Mouse (Mus musculus) layer of hippocampus, postnatal 25 days (tissue): ENCODE results near the gene Glb1l. TPM values are rescaled to one million over a fixed set of nuclear protein-coding genes. Genes with fewer than 3 reads are reported as not detected.

ENCODE experiments used
- DNase-seq, 2 experiments: peaks; one replicate each; pipeline ENCODE4 v3.0.0; 2022; ENCODE audit warnings: mixed read lengths in 2 of 2, low spot score in 1 of 2; ENCODE audit errors: extremely low spot score in 1 of 2
- microRNA-seq, 2 experiments: library from miRNA; unstranded; fragments of <30 nt; microRNA quantifications; one replicate each; pipeline ENCODE4 v1.2.0; 2021
- total RNA-seq, 2 experiments: library from RNA; stranded (reverse); gene quantifications; 2 replicates each; pipeline ENCODE4 v1.2.3; 2021

Glb1l gene
- total RNA-seq, 2 experiments from 2014 or later: 12.6 to 14.4 TPM

DNA sequence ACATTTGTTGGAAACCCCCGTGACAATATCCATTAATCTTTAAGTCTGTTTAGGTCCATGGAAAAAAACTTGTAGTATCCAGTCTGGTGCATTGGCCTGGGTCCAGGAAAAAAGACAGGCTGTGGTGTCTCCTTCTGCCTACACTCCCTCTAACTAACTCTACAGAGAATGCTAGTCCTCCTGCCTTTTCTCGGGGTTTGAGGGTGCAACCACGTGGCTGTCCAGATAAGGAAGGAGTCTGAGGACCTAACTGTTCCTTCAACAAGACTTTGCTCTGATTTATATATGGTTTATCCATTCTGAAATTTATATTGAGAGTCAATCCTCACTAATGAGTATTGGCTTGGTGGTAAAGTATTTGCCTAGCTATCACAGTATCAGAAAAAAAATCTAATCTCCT, 54.8 kb downstream of the Glb1l start:
- no peak for DNase-seq

DNA sequence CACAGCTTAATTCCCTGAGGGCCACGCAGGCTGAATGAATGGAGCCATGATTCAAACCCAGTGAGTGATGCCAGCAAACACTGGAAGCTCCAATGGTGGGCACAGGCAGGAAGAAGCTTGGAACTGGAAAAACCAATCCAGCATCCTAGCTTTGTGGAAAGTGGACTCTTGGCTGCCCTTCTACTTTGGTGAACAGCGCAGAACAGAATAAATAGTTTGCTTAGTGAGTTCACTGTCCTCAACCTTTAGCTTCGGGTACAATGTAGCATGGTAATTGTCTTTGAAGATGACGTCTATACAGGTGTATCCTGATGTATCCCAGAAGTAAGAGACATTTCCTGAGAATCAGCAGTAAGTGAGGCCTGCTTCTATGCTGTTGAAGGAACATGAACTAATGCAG, 61.9 kb downstream of the Glb1l start:
- no peak for DNase-seq

Small RNA genes within 50 kb of the gene (microRNA-seq; reads per million reads assigned to microRNA genes)
- 0 reads per million in 2 experiments for gene Gm27943

Other genes with a start within 250 kb of the Glb1l start
- 1 to 10 TPM; 2.7 to 3.2 TPM for gene Nhej1, start 85.6 kb downstream of the Glb1l start, total RNA-seq
- gene Slc23a3, start 76.9 kb downstream of the Glb1l start, total RNA-seq: under 1 TPM; 0.30 to 0.35 TPM
- gene Cnppd1, start 68.1 kb downstream of the Glb1l start, total RNA-seq: 10 to 100 TPM; 26.6 to 38.6 TPM
- gene Retreg2, start 68.0 kb downstream of the Glb1l start, total RNA-seq: 100 to 1,000 TPM; 172 to 177 TPM
- 10 to 100 TPM; 33.8 to 34.5 TPM for gene Zfand2b, start 42.2 kb downstream of the Glb1l start, total RNA-seq
- 10 to 100 TPM; 25.2 to 28.0 TPM for gene Abcb6, start 30.4 kb downstream of the Glb1l start, total RNA-seq
- gene Ankzf1, start 18.7 kb downstream of the Glb1l start, total RNA-seq: 10 to 100 TPM; 19.4 to 24.0 TPM
- gene Atg9a, start 18.6 kb downstream of the Glb1l start, total RNA-seq: 100 to 1,000 TPM; 119 to 121 TPM
- gene Stk16, start within 50 bp of the Glb1l start, total RNA-seq: 10 to 100 TPM; 88.3 to 92.4 TPM
- gene Tuba4a, start 9.1 kb upstream of the Glb1l start, total RNA-seq: 100 to 1,000 TPM; 560 to 573 TPM
- gene A630095N17Rik, start 21.3 kb upstream of the Glb1l start, total RNA-seq: not detected
- 10 to 100 TPM; 72.6 to 78.9 TPM for gene Dnajb2, start 25.6 kb upstream of the Glb1l start, total RNA-seq
- gene Ptprn, start 53.7 kb upstream of the Glb1l start, total RNA-seq: 100 to 1,000 TPM; 369 to 386 TPM
- 100 to 1,000 TPM in 1 of 2 experiments, 10 to 100 TPM in 1; 63.7 to 105 TPM for gene Resp18, start 67.6 kb upstream of the Glb1l start, total RNA-seq
- 10 to 100 TPM; 43.3 to 49.5 TPM for gene Dnpep, start 107.2 kb upstream of the Glb1l start, total RNA-seq
- gene Des, start 149.5 kb upstream of the Glb1l start, total RNA-seq: 1 to 10 TPM in 1 of 2 experiments, under 1 TPM in 1; 0.94 to 1.2 TPM
- gene Speg, start 164.5 kb upstream of the Glb1l start, total RNA-seq: 100 to 1,000 TPM; 154 to 196 TPM
- gene Gmppa, start 225.1 kb upstream of the Glb1l start, total RNA-seq: 10 to 100 TPM; 60.5 to 66.7 TPM
- gene Asic4, start 239.6 kb upstream of the Glb1l start, total RNA-seq: 1 to 10 TPM; 8.9 to 9.9 TPM